Mouse (Mus musculus) embryonic fibroblast, embryonic 13.5 days (primary cell): ENCODE data around the gene Gm28308.

Source experiments
- CTCF ChIP-seq: IDR thresholded peaks from 2 replicates; pipeline ENCODE4 v1.5.1; 2011; ENCODE audit warnings: mild to moderate bottlenecking, control low read depth, low read length, moderate library complexity, borderline replicate concordance; ENCODE audit not compliant: insufficient read depth
- POLR2A ChIP-seq: IDR thresholded peaks from 2 replicates; pipeline ENCODE4 v1.6.1; 2011; ENCODE audit warnings: low read depth, mild to moderate bottlenecking, control low read depth, low read length, moderate library complexity

GRCm38 (mm10) chr6:52215771-52216535, 2.8 kb upstream of the Gm28308 start:
- TF ChIP-seq POLR2A (no peak), CTCF (no peak)
